Mouse (Mus musculus) retina, postnatal 1 day (tissue): Measurements from ENCODE around the gene Carm1.
A peak's percentile ranks its signal among the peaks of the same experiment; 100 is the strongest.
"Not testable (repeated sequence)": the region's sequence is repeated elsewhere in the genome, so short reads cannot be mapped to it uniquely, and the experiment has no call there.

Experiments used
- DNase-seq: peaks from one replicate; pipeline ENCODE4 v3.0.0-alpha.2; 2012

Carm1 gene

GRCm38 (mm10) chr9:21546789-21547074 lies at the start of gene Carm1:
Gene Carm1, plus strand, starts transcription at chr9:21546894.
- no peak for DNase-seq

- no peak for DNase-seq
Measured at GRCm38 (mm10) chr9:21497050-21497542, 49.6 kb upstream of the Carm1 start.

- no peak for DNase-seq
Measured at GRCm38 (mm10) chr9:21497664-21498063, 49.0 kb upstream of the Carm1 start.

- no peak for DNase-seq
Measured at GRCm38 (mm10) chr9:21498284-21498902, 48.3 kb upstream of the Carm1 start.

- no peak for DNase-seq
Measured at GRCm38 (mm10) chr9:21503352-21503751, 43.3 kb upstream of the Carm1 start.

- DNase-seq: no peak
Measured at GRCm38 (mm10) chr9:21505767-21506166, 40.9 kb upstream of the Carm1 start.

GRCm38 (mm10) chr9:21507753-21508430 lies 38.8 kb upstream of the Carm1 start:
- DNase-seq: no peak

- DNase-seq: no peak
Measured at GRCm38 (mm10) chr9:21508871-21509404, 37.8 kb upstream of the Carm1 start.

GRCm38 (mm10) chr9:21509772-21510688 lies 36.7 kb upstream of the Carm1 start, which contains the start of gene Tmed1:
Gene Tmed1, minus strand, starts transcription at chr9:21510252.
- DNase-seq: peak; percentile 98

- DNase-seq: no peak
Measured at GRCm38 (mm10) chr9:21510689-21511015, 36.0 kb upstream of the Carm1 start.

GRCm38 (mm10) chr9:21511052-21511451 lies 35.6 kb upstream of the Carm1 start:
- no peak for DNase-seq

GRCm38 (mm10) chr9:21513466-21513865 lies 33.2 kb upstream of the Carm1 start:
- DNase-seq: no peak

- DNase-seq: no peak
Measured at GRCm38 (mm10) chr9:21517947-21518495, 28.7 kb upstream of the Carm1 start.

- DNase-seq: not testable (repeated sequence)
Measured at GRCm38 (mm10) chr9:21518690-21519089, 28.0 kb upstream of the Carm1 start.

- DNase-seq: no peak
Measured at GRCm38 (mm10) chr9:21525142-21525936, 21.4 kb upstream of the Carm1 start.

GRCm38 (mm10) chr9:21525937-21526633 lies 20.6 kb upstream of the Carm1 start, which contains the start of gene AB124611:
Gene AB124611, plus strand, starts transcription at chr9:21526176.
- no peak for DNase-seq

- no peak for DNase-seq
Measured at GRCm38 (mm10) chr9:21526634-21526944, 20.1 kb upstream of the Carm1 start.

GRCm38 (mm10) chr9:21527100-21527801 lies 19.4 kb upstream of the Carm1 start:
- DNase-seq: no peak

- DNase-seq: no peak
Measured at GRCm38 (mm10) chr9:21527917-21528324, 18.8 kb upstream of the Carm1 start.

- DNase-seq: no peak
Measured at GRCm38 (mm10) chr9:21536501-21536900, 10.2 kb upstream of the Carm1 start.

GRCm38 (mm10) chr9:21537009-21537408 lies 9.7 kb upstream of the Carm1 start:
- no peak for DNase-seq
